Mouse (Mus musculus) adrenal gland, adult 8-10 months (tissue): ENCODE measurements at regions not wholly inside any gene's neighbourhood (a gene's known extent, or its start where the extent isn't known, plus 50 kb on each side); places are given as distances from the start of the nearest gene placed in this dataset.

Source experiments
- DNase-seq: peaks from one replicate; pipeline ENCODE4 v3.0.0; 2022

- no peak for DNase-seq
Observed at GRCm38 (mm10) chr3:128226503-128226902, 330.4 kb upstream of the Fam241a start.

DNA sequence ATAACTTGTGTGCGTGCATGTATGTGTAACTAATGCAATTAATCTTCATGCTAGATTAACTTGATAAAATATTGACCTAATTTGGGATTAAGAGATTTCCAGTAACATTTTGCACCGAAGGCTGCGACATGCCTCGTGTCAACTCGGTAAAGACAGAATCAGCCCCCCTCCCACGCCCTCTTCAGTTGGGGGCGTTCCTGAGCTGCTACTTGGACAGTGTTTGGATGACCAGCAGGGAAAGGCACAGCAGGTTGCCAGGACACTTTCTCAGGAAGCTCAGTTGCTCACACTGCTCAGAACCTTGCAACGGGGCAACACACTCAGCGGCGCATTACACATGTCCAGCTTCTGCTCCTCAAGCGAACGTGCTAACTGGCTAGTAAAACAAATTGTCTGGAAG lies 326.2 kb upstream of the Fam241a start:
- no peak for DNase-seq

DNA sequence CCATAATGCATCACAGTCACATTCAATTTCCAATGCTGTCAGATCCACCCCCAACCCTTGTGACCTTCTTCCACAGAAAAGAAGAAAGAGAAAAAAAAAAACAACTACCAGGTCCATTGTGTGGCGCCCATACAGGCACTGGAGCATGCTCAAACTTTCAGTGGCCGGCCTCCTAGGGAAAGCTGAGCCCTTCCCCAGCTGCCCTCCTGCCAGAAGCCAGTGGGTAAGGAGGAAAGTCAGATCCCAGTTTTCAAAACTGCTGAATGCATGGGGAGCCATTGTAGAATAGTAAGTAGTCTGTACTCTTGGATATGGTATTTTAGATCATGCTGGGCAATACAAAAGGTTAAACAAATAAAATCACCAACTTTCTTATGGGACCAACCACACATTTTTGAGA lies 325.5 kb upstream of the Fam241a start:
- DNase-seq = no peak

GRCm38 (mm10) chr3:128220776-128221550 lies 324.8 kb upstream of the Fam241a start:
- no peak for DNase-seq

GRCm38 (mm10) chr3:128217765-128218415 lies 321.8 kb upstream of the Fam241a start:
- DNase-seq = no peak

- peak; percentile 74 for DNase-seq
Observed at GRCm38 (mm10) chr3:128212256-128212655, 316.1 kb upstream of the Fam241a start.

GRCm38 (mm10) chr3:128210591-128210990 lies 314.5 kb upstream of the Fam241a start:
- no peak for DNase-seq

- no peak for DNase-seq
Observed at GRCm38 (mm10) chr3:128206948-128207347, 310.8 kb upstream of the Fam241a start.

DNA sequence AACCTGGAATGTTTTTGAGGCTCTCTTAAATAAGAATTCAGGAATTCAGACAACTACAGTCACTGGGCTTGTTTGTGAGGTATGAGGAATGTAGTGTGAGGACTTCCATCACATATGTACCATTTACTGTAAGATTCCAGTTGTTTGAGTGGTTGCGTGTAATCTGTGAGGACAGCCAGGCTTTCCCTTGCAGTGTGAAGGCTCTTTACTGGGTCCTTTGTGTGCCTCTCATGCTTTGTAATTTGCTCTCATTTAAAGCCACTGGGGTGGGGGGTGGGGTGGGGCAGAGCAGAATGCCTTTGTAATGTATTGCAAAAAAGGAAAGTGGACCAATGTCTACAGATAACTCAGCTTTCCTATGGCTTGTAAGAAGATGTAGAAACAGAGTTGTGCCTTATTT lies 310.4 kb upstream of the Fam241a start:
- DNase-seq = no peak

GRCm38 (mm10) chr3:128200574-128201235 lies 304.6 kb upstream of the Fam241a start:
- no peak for DNase-seq

DNA sequence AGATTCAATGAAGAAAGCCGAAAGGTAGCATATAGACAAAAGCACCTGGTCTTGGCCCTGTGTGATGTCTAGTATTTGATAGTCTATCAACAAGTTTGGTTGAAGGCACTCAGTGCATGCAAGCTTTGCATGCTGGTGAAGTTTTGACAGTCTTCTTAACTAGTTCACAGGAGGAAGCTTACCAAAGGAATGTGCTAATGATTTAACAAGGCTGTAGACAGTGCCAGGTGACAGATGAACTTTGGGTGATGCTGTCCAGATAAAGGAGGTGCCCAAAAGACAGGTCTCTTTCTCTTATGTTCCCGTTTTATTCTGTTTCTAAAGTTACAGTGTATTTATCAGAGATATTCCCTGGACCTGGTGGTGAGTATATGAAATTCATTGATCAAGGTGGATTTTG lies 303.3 kb upstream of the Fam241a start:
- DNase-seq = no peak

- DNase-seq = no peak
Observed at GRCm38 (mm10) chr3:128192046-128192800, 296.1 kb upstream of the Fam241a start.

DNA sequence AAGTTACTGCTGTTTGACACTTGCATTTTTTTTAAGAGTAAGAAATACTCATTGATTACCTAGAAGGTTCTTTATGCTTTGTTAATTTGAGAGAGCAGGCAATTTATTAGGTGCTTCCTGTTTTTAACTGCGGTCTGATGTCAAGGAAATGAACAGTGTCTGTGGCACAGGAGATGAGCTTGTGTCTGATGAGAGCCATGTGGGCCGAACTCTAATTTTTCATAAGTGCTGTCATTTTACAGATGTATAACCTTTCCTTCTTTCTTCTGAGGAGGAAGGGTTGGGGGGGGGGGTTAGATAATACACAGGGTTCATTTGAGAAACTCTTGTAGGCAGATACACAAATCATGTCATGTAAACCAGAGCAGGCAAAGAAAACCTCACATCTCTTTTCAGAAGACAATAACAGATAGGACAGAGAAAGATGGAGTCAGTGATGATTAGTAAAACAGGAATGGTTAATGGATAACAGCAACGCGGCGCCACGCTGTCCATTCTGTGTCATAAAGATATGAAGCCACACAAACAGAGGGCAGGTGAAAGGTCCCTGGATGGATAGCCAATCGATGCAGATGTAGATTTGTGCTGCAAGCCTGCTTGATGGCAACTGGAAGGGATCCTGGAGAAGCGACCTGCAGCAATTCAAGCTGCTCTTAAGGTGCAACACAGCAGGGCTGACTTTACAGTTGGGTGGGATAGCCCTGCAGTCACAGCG lies 291.4 kb upstream of the Fam241a start:
- DNase-seq = no peak

DNA sequence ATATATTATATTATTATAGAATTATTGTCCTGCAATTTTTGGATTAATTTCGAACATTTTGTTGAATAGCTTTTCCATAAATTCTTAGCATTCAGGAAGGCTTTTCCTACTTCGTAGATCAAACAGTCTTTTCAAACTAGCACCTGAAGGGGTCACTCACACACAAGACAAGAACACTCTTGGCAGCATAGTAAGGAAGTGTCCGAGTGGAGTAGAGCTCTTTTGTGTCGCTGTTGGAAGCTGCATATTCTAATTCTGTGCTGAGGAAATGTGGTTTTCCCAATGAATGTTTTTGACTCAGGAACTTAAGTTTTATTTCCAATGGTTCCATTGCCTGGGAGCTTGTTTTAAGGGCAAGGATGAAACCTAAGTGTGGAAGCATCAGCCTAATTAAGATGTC lies 290.2 kb upstream of the Fam241a start:
- no peak for DNase-seq

DNA sequence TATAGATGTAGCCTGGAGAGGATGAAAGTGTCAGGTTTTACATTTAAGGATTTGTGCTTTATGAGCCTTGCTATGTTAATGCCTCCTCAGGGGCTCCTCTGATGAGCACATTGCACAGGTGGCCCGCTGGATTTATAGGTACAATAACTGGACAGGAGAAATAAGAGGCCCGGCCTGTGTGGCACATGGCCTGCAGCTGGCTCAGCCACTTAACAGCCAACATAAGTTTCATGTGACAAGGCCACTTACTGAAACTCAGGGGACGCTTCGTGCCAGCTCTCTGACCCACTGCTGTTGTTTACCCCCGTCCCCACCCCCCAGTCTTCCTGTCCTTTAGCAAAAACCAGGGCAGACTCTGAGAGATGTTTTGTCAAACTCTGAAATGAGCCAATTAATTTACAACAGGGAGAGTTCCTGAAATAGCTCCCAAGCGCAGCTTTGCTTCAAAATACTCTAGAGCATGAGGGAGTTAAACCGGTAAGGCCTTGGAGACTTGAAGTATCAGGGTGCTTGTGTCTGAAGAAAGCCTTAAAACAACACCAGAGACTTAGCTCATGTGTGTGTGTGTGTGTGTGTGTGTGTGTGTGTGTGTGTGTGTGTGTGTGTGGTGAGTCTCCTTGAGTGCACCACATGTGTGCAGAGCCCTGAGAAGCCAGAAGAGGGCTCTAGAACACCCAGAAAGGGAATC lies 285.2 kb upstream of the Fam241a start:
- no peak for DNase-seq

DNA sequence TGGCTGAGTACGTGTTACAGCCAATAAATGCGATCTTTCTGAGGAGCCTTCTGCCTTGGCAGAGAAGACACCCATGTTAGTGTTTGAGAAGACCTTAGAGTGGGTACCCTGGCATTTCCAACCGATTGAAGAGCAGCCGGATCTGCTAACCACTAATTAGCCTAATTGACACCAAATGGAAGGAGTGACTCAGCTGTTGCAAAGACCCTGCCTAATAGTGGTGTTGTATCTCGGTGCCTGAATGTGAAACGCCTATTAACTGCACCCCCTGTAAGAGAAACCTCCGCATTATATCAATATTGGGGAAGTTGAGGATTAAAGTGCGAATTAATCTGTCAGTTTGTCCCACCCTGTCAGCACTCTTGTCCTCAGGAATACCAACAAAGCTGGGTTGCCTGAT lies 253.1 kb upstream of the Fam241a start:
- no peak for DNase-seq

- DNase-seq = no peak
Observed at GRCm38 (mm10) chr3:128145329-128145728, 249.2 kb upstream of the Fam241a start.

DNA sequence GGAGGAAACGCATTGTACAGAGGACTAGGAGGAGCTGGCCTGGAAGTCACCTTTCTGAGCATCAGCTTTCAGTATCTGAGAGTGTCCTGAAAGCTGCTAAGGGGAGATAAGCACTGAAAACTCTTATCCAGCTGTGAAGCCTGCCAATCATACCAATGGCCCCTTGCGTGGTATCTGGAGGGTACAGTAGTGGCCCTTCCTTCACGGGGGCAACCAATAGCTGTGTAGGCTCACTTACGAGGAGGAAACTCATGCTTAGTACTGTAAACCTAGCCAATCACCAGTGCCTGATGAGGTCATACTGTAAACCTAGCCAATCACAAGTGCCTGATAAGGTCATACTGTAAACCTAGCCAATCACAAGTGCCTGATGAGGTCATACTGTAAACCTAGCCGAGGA lies 231.7 kb upstream of the Fam241a start:
- DNase-seq = no peak

DNA sequence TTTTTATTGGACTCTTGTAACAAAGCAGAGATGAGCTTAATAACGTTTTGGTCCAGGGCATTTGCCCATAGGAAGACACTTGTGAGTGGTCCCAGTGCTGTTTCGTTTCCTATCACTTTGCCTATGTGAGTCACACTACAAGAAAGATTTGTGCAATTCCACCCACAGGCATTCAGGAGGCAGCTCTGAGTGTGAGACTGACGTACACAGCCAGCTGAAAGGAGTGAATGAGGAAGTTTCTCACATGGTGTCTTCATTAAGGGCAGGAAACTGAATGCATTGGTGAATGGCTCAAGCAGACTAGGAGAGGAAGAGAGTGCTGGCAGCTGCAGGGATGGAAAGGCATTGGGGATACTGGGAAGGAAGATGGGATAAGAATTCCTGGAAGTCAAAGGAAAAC lies 230.5 kb upstream of the Fam241a start:
- DNase-seq = no peak

DNA sequence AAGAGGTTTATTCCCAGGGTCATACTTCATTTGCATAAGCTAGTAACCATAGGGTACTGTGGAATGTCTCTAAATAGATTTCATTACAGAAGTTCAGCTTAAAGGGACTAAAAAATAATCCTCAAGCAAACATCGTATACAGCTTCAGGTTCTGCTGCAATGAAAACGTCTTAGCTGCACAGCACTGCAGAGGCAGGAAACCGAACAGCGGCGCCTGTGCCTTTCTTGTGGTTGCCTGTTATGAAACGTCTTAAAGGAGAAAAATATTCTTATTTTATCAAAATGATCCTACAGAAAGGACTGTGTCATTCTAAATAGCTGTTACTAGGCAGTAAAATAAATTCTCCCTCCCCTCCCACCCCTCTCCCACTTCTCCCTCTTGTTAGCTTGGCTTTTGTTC lies 226.0 kb upstream of the Fam241a start:
- no peak for DNase-seq

GRCm38 (mm10) chr3:128120647-128121440 lies 224.7 kb upstream of the Fam241a start:
- no peak for DNase-seq
